Mouse (Mus musculus) lung, adult 2 months (tissue): ENCODE measurements at regions not wholly inside any gene's neighbourhood (a gene's known extent, or its start where the extent isn't known, plus 50 kb on each side); places are given as distances from the start of the nearest gene placed in this dataset.

Experiments
- CTCF ChIP-seq: fragments of 200-500 bp; IDR thresholded peaks from 2 replicates; pipeline ENCODE4 v1.5.1; 2011; ENCODE audit warnings: mild to moderate bottlenecking, low read length, control low read depth; ENCODE audit not compliant: insufficient read depth
- POLR2A ChIP-seq: fragments of 200-500 bp; IDR thresholded peaks from 2 replicates; pipeline ENCODE4 v1.6.1; 2011; ENCODE audit warnings: low read depth, mild to moderate bottlenecking, control low read depth, low read length, borderline replicate concordance; ENCODE audit errors: extremely low read depth

- TF ChIP-seq CTCF (no peak), POLR2A (no peak)
Measured at GRCm38 (mm10) chr8:103234374-103234773, 448.9 kb upstream of the Cdh11 start.
